Mouse (Mus musculus) ES-Bruce4 (cell line): ENCODE measurements around the gene Cela2a.

ENCODE experiments used
- CTCF ChIP-seq: IDR thresholded peaks from one replicate; pipeline ENCODE4 v1.8.1; 2011; ENCODE audit warnings: low read depth, low read length
- EP300 ChIP-seq: IDR thresholded peaks from 2 replicates; pipeline ENCODE4 v1.6.1; 2011; ENCODE audit warnings: low read depth, low read length; ENCODE audit not compliant: insufficient read depth
- POLR2A ChIP-seq: IDR thresholded peaks from one replicate; pipeline ENCODE4 v1.8.1; 2011; ENCODE audit warnings: low read length; ENCODE audit not compliant: insufficient read depth

- TF ChIP-seq CTCF, result no peak
- TF ChIP-seq EP300, result no peak
- no peak for TF ChIP-seq POLR2A
Observed at GRCm38 (mm10) chr4:141863726-141864280, 37.8 kb upstream of the Cela2a start.
